Mouse (Mus musculus) stomach, postnatal 0 days (tissue): Measurements from ENCODE around the gene Klc4.
A peak's percentile ranks its signal among the peaks of the same experiment; 100 is the strongest.

Source experiments
- CTCF ChIP-seq: IDR thresholded peaks from 2 replicates; pipeline ENCODE4 v1.5.1; 2016; ENCODE audit warnings: antibody characterized with exemption, low read depth, mild to moderate bottlenecking, moderate library complexity
- EP300 ChIP-seq: optimal IDR thresholded peaks from 2 replicates; pipeline ENCODE3; 2016; ENCODE audit warnings: antibody characterized with exemption

DNA sequence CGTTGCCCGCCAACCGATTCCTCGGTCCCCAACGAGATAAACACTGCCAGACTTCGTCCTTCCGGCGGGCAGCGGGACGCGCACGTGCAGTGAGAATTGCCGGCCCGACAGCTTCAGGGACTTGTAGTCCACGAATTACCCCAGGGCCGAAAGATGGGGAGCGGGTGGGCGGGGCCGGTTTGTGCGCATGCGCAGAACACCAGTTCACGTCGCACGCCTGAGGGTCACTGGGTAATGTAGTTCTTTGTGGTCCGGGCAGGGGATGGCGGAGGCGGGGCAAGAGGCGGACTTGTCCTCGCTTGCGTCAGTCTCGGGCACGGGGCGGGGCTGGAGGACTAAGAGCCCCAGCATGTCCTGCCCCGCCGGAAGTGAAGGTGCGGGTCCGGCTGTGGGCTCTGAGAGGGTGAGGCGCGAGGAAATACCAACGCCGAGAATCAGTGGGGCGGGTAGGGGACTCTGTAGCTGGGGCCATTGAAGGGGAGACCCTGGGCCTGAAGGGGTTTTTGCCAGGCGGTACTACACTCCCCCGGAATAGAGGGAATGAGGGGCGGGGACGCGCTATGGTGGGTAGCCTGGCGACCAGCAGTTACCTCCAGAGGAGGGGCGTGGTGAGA lies 35.0 kb upstream of the Klc4 start, which contains the start of gene Klhdc3:
- TF ChIP-seq CTCF, result peak; percentile 6; the same call in 1 of the 2 replicates
- no peak for TF ChIP-seq EP300
